Mouse (Mus musculus): ENCODE data around the gene Polr1d. TPM values are rescaled to one million over a fixed set of nuclear protein-coding genes. Genes with fewer than 3 reads are reported as not detected.

Gene Polr1d
- 121 and 135 TPM in 2 replicates for polyA plus RNA-seq (2014; fragmentation: Nextera tagmentation; extraction: Ambion mirVana)

- under 1% methylated on average over 16 of the region's 17 CpGs for WGBS
- H3K9ac ChIP-seq (ENCODE audit: low read length): peak within 1 kb of the TSS; percentile 80
- peak; percentile 61 for DNase-seq (ENCODE audit: low spot score)
These were observed at the start of gene Polr1d for GRCm38 (mm10) chr5:147076799-147077165. Gene Polr1d (plus strand): TSS chr5:147077050.

DNA sequence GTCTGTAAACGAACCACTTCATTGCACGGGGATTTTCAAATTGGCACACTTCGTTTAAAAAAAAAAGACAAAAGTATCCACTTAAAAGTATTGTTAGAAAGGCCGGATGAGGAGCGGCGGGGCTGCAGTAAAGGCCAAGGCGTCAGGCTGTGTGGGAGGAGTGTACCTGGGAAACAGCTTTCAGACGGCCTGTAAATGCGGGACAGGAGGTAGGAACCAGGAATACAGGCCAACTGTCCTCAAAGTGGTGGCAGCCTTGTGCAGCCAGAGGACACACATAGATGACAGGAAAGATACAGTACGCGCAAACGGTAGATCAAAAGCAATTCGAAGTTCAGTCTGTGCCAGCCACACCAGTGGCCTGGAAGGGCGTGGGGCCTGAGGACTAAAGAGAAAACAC, 45.6 kb upstream of the Polr1d start:
- no peak for DNase-seq (ENCODE audit: low spot score)
- no peaks in the 10 kb centered on the region for H3K27me3 ChIP-seq (replicated peaks; ENCODE audit: control insufficient read depth, insufficient read depth, low read length)
- H3K4me3 ChIP-seq (ENCODE audit: low read depth, low read length): no peak overlapping the region
- no peak overlapping the region for H3K27ac ChIP-seq (ENCODE audit: low read depth, low read length)
- H3K9me3 ChIP-seq (replicated peaks; ENCODE audit: control insufficient read depth, low read length): no peaks in the 10 kb centered on the region
- H3K36me3 ChIP-seq (ENCODE audit: control insufficient read depth, insufficient read depth, low read length): peaks cover 3% of the 10 kb centered on the region; the same call in 1 of the 2 replicates
- H3K4me1 ChIP-seq (ENCODE audit: control insufficient read depth, insufficient read depth, low read length): peaks cover 2% of the 10 kb centered on the region; the same call in 1 of the 2 replicates
- H3K4me2 ChIP-seq (ENCODE audit: low read length): no peak overlapping the region
- no peak overlapping the region for H3K9ac ChIP-seq (ENCODE audit: low read length)
- no peak for ATAC-seq
- 67% methylated on average over 14 of the region's 14 CpGs for WGBS

More at GRCm38 (mm10) chr5:147076799-147077165, at the start of gene Polr1d:
- H3K9me3 ChIP-seq (replicated peaks; ENCODE audit: control insufficient read depth, low read length): no peaks in the 10 kb centered on the region
- no peaks in the 10 kb centered on the region for H3K27me3 ChIP-seq (replicated peaks; ENCODE audit: control insufficient read depth, insufficient read depth, low read length)
- H3K4me3 ChIP-seq (ENCODE audit: low read depth, low read length): peak within 1 kb of the TSS; percentile 62
- H3K36me3 ChIP-seq (ENCODE audit: control insufficient read depth, insufficient read depth, low read length): 0 out of 2 replicates have a peak, but pooled peaks cover 2% of the 10 kb centered on the region
- H3K4me1 ChIP-seq (ENCODE audit: control insufficient read depth, insufficient read depth, low read length): peaks cover 12% of the 10 kb centered on the region
- H3K4me2 ChIP-seq (ENCODE audit: low read length): peak within 1 kb of the TSS; percentile 93
- no peak for ATAC-seq
- peak within 1 kb of the TSS; percentile 86 for H3K27ac ChIP-seq (ENCODE audit: low read depth, low read length)

DNA sequence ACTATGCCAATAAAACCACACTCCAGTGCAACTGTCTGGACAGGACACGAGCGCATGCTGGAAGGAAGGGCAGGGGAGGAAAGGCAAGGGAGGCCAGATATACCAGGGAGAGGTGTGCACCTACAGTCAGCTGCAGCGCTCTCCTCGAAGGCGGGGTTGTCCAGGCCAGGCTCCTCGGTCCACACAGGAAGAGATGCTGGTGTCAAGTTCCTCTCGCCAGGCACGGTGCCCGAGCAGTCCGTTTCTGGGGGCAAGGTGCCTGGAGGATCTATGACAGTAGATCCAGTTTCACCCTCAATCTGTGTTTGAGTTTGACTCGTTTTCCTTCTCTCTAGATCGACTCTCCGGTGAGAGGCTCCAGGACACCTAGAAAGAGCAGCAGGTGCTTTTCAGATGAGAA, 43.7 kb upstream of the Polr1d start:
- Histone ChIP-seq H3K9ac (ENCODE audit: low read length) (no peak overlapping the region), H3K27ac (ENCODE audit: low read depth, low read length) (no peak overlapping the region), H3K27me3 (replicated peaks; ENCODE audit: control insufficient read depth, insufficient read depth, low read length) (no peaks in the 10 kb centered on the region), H3K9me3 (replicated peaks; ENCODE audit: control insufficient read depth, low read length) (no peaks in the 10 kb centered on the region), H3K4me1 (ENCODE audit: control insufficient read depth, insufficient read depth, low read length) (peaks cover 2% of the 10 kb centered on the region; the same call in 1 of the 2 replicates), H3K4me3 (ENCODE audit: low read depth, low read length) (no peak overlapping the region), H3K36me3 (ENCODE audit: control insufficient read depth, insufficient read depth, low read length) (peaks cover 3% of the 10 kb centered on the region; the same call in 1 of the 2 replicates), H3K4me2 (ENCODE audit: low read length) (no peak overlapping the region)
- 94% methylated on average over 13 of the region's 13 CpGs for WGBS
- DNase-seq (ENCODE audit: low spot score) (no peak), ATAC-seq (no peak)

DNA sequence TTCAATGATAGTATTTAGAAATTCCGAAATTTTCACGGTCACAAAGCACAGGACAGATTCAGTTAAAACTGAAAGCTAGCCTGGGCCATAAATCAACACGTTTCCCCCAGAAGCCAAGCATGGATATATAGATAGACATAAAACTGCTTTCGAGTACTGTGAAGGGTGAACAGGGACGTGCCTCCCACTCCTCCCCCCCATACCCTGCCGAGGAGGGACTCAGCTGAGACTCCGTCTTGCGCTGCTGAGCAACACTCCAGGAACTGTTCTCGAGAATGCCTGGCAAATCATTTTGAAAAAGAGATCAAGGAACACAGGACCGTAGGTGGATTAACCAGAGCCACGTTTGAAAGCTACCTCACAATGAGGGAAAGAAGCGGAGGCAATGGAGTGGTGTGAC, 42.6 kb upstream of the Polr1d start:
- Histone ChIP-seq H3K9ac (ENCODE audit: low read length) (no peak overlapping the region), H3K4me1 (ENCODE audit: control insufficient read depth, insufficient read depth, low read length) (peaks cover 2% of the 10 kb centered on the region; the same call in 1 of the 2 replicates), H3K4me2 (ENCODE audit: low read length) (no peak overlapping the region), H3K27ac (ENCODE audit: low read depth, low read length) (no peak overlapping the region), H3K36me3 (ENCODE audit: control insufficient read depth, insufficient read depth, low read length) (0 out of 2 replicates have a peak, but pooled peaks cover 3% of the 10 kb centered on the region), H3K9me3 (replicated peaks; ENCODE audit: control insufficient read depth, low read length) (no peaks in the 10 kb centered on the region), H3K4me3 (ENCODE audit: low read depth, low read length) (no peak overlapping the region), H3K27me3 (replicated peaks; ENCODE audit: control insufficient read depth, insufficient read depth, low read length) (no peaks in the 10 kb centered on the region)
- ATAC-seq (no peak), DNase-seq (ENCODE audit: low spot score) (no peak)
- 64% methylated on average over 12 of the region's 12 CpGs for WGBS

DNA sequence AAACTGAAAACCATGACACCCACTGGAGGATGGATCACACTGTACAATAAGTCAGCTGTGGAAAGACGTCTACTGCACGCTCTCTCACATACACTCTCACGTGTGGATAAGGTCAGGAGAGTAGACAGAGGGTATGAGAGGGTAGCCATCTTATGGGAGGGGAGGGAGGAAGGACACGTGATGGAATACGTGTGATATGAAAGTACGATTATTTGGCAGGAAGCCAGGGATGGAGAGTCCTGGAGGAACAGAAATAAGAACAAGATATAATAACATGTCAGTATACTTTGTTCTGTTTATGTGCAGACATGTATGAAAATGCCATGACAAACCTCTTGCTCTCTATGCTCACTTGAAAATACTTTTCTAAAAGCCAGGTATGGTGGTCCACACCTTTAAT, 41.5 kb upstream of the Polr1d start:
- Histone ChIP-seq H3K4me1 (ENCODE audit: control insufficient read depth, insufficient read depth, low read length) (peaks cover 2% of the 10 kb centered on the region; the same call in 1 of the 2 replicates), H3K27ac (ENCODE audit: low read depth, low read length) (no peak overlapping the region), H3K4me2 (ENCODE audit: low read length) (no peak overlapping the region), H3K9ac (ENCODE audit: low read length) (no peak overlapping the region), H3K27me3 (replicated peaks; ENCODE audit: control insufficient read depth, insufficient read depth, low read length) (no peaks in the 10 kb centered on the region), H3K4me3 (ENCODE audit: low read depth, low read length) (no peak overlapping the region), H3K36me3 (ENCODE audit: control insufficient read depth, insufficient read depth, low read length) (0 out of 2 replicates have a peak, but pooled peaks cover 3% of the 10 kb centered on the region), H3K9me3 (replicated peaks; ENCODE audit: control insufficient read depth, low read length) (no peaks in the 10 kb centered on the region)
- DNase-seq (ENCODE audit: low spot score): no peak
- 89% methylated on average over 6 of the region's 6 CpGs for WGBS
- ATAC-seq: no peak

DNA sequence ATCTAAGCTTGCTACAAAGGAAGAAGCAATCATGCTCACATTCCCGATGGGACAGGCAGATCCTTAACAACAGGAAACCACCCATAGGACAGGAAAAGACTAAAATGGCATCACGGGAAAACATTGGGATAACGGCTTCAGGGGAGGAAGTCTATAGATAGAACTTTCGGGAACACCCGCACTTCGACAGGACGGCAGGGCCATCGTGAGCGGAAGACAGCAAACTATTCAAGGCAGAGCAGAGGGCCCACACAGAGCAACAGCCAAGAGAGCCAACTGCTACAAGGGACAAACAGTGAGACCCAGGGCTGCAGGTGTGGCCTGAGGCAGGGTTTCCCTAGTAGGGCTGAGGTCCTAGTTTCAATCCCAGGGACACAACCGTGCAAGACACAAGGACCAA, 40.8 kb upstream of the Polr1d start:
- Histone ChIP-seq H3K4me3 (ENCODE audit: low read depth, low read length) (no peak overlapping the region), H3K9me3 (replicated peaks; ENCODE audit: control insufficient read depth, low read length) (no peaks in the 10 kb centered on the region), H3K27ac (ENCODE audit: low read depth, low read length) (no peak overlapping the region), H3K36me3 (ENCODE audit: control insufficient read depth, insufficient read depth, low read length) (0 out of 2 replicates have a peak, but pooled peaks cover 3% of the 10 kb centered on the region), H3K4me1 (ENCODE audit: control insufficient read depth, insufficient read depth, low read length) (peaks cover 2% of the 10 kb centered on the region; the same call in 1 of the 2 replicates), H3K4me2 (ENCODE audit: low read length) (no peak overlapping the region), H3K9ac (ENCODE audit: low read length) (no peak overlapping the region), H3K27me3 (replicated peaks; ENCODE audit: control insufficient read depth, insufficient read depth, low read length) (no peaks in the 10 kb centered on the region)
- ATAC-seq (no peak), DNase-seq (ENCODE audit: low spot score) (no peak)
- WGBS: 89% methylated on average over 10 of the region's 10 CpGs

GRCm38 (mm10) chr5:147036661-147037060, 40.2 kb upstream of the Polr1d start:
- Histone ChIP-seq H3K9ac (ENCODE audit: low read length) (no peak overlapping the region), H3K4me2 (ENCODE audit: low read length) (no peak overlapping the region), H3K36me3 (ENCODE audit: control insufficient read depth, insufficient read depth, low read length) (0 out of 2 replicates have a peak, but pooled peaks cover 2% of the 10 kb centered on the region), H3K27ac (ENCODE audit: low read depth, low read length) (no peak overlapping the region), H3K9me3 (replicated peaks; ENCODE audit: control insufficient read depth, low read length) (no peaks in the 10 kb centered on the region), H3K27me3 (replicated peaks; ENCODE audit: control insufficient read depth, insufficient read depth, low read length) (no peaks in the 10 kb centered on the region), H3K4me3 (ENCODE audit: low read depth, low read length) (no peak overlapping the region), H3K4me1 (ENCODE audit: control insufficient read depth, insufficient read depth, low read length) (peaks cover 2% of the 10 kb centered on the region; the same call in 1 of the 2 replicates)
- WGBS: 84% methylated on average over 5 of the region's 5 CpGs
- ATAC-seq (no peak), DNase-seq (ENCODE audit: low spot score) (no peak)

DNA sequence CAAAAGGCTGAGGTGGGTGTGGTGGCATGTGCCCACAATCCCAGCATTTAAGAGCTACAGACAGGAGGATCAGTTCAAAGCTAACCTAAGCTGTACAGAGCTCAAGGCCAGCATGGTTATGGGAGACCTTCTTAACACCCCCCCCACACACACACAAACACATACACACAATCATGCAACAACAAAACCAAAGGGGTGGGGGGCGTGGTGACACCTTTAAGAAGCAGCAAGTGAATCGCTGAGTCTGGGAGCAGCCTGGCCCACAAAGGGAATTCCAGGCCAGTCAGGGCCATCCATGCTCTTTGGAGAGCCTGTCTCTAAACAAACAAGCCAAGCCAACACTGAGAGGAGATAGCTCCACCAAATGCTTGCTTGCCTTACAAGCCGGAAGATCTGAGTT, 39.2 kb upstream of the Polr1d start:
- no peaks in the 10 kb centered on the region for H3K27me3 ChIP-seq (replicated peaks; ENCODE audit: control insufficient read depth, insufficient read depth, low read length)
- WGBS: 80% methylated on average over 3 of the region's 3 CpGs
- H3K4me2 ChIP-seq (ENCODE audit: low read length): no peak overlapping the region
- H3K27ac ChIP-seq (ENCODE audit: low read depth, low read length): no peak overlapping the region
- H3K4me1 ChIP-seq (ENCODE audit: control insufficient read depth, insufficient read depth, low read length): peaks cover 2% of the 10 kb centered on the region; the same call in 1 of the 2 replicates
- H3K9me3 ChIP-seq (replicated peaks; ENCODE audit: control insufficient read depth, low read length): no peaks in the 10 kb centered on the region
- no peak for ATAC-seq
- no peak for DNase-seq (ENCODE audit: low spot score)
- no peak overlapping the region for H3K9ac ChIP-seq (ENCODE audit: low read length)
- no peaks in the 10 kb centered on the region for H3K36me3 ChIP-seq (ENCODE audit: control insufficient read depth, insufficient read depth, low read length)
- no peak overlapping the region for H3K4me3 ChIP-seq (ENCODE audit: low read depth, low read length)

DNA sequence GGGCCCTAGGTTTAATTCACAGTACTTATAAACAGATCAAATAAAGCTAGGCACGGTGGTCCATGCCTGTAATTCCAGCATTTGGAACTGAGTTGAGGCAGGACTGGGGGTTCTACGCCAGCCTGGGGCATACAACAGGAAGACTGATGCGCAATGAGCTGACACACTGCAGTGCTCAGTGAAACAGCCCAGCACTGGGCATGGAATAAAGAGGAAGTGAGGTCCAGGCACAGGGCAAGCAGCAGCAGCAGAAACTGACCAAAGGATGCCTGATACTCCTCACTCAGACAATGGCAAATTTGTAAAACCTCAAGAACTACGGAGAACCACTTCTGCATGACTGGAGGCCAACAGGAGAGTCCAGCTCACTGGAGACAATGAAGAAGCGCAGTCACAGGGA, 37.5 kb upstream of the Polr1d start:
- WGBS: 72% methylated on average over 5 of the region's 5 CpGs
- no peaks in the 10 kb centered on the region for H3K36me3 ChIP-seq (ENCODE audit: control insufficient read depth, insufficient read depth, low read length)
- H3K9ac ChIP-seq (ENCODE audit: low read length): no peak overlapping the region
- H3K4me1 ChIP-seq (ENCODE audit: control insufficient read depth, insufficient read depth, low read length): peaks cover 6% of the 10 kb centered on the region; the same call in 1 of the 2 replicates
- DNase-seq (ENCODE audit: low spot score) (no peak), ATAC-seq (no peak)
- H3K27ac ChIP-seq (ENCODE audit: low read depth, low read length): no peak overlapping the region
- no peaks in the 10 kb centered on the region for H3K9me3 ChIP-seq (replicated peaks; ENCODE audit: control insufficient read depth, low read length)
- H3K27me3 ChIP-seq (replicated peaks; ENCODE audit: control insufficient read depth, insufficient read depth, low read length): no peaks in the 10 kb centered on the region
- no peak overlapping the region for H3K4me3 ChIP-seq (ENCODE audit: low read depth, low read length)
- no peak overlapping the region for H3K4me2 ChIP-seq (ENCODE audit: low read length)
